Mouse (Mus musculus): ENCODE measurements around the gene Dpf1. TPM values are rescaled to one million over a fixed set of nuclear protein-coding genes. Genes with fewer than 3 reads are reported as not detected.

The Dpf1 gene
- polyA plus RNA-seq, 1 experiment = 0.60 TPM

- TF ChIP-seq POLR2A (IDR thresholded peaks at IDR 0.05; ENCODE audit: borderline replicate concordance, low read depth, low read length) (no peak), CTCF (IDR thresholded peaks at IDR 0.05; ENCODE audit: low read depth, low read length) (no peak)
- H3K4me1 ChIP-seq (ENCODE audit: control insufficient read depth, insufficient read depth, low read length) = peaks cover 8% of the 10 kb centered on the region; the same call in 1 of the 2 replicates
- no peak overlapping the region for H3K27ac ChIP-seq (ENCODE audit: insufficient read depth, low read depth, low read length)
- no peak overlapping the region for H3K4me3 ChIP-seq (ENCODE audit: insufficient read depth, low read length)
Measured at GRCm38 (mm10) chr7:29306108-29306507, 2.4 kb downstream of the Dpf1 start.

GRCm38 (mm10) chr7:29306619-29307018 is 2.9 kb downstream of the Dpf1 start:
- H3K27ac ChIP-seq (ENCODE audit: insufficient read depth, low read depth, low read length) = no peak overlapping the region
- no peak for TF ChIP-seq POLR2A (IDR thresholded peaks at IDR 0.05; ENCODE audit: borderline replicate concordance, low read depth, low read length)
- no peak for TF ChIP-seq CTCF (IDR thresholded peaks at IDR 0.05; ENCODE audit: low read depth, low read length)
- H3K4me3 ChIP-seq (ENCODE audit: insufficient read depth, low read length) = peak overlapping the region; percentile 8
- peaks cover 8% of the 10 kb centered on the region; the same call in 1 of the 2 replicates for H3K4me1 ChIP-seq (ENCODE audit: control insufficient read depth, insufficient read depth, low read length)

- no peak for TF ChIP-seq CTCF (IDR thresholded peaks at IDR 0.05; ENCODE audit: low read depth, low read length)
- TF ChIP-seq POLR2A (IDR thresholded peaks at IDR 0.05; ENCODE audit: borderline replicate concordance, low read depth, low read length) = no peak
Measured at GRCm38 (mm10) chr7:29307350-29308104, 3.8 kb downstream of the Dpf1 start.

GRCm38 (mm10) chr7:29309221-29309721 is 5.5 kb downstream of the Dpf1 start:
- Histone ChIP-seq H3K4me1 (ENCODE audit: control insufficient read depth, insufficient read depth, low read length) (peaks cover 8% of the 10 kb centered on the region; the same call in 1 of the 2 replicates), H3K27ac (ENCODE audit: insufficient read depth, low read depth, low read length) (no peak overlapping the region), H3K4me3 (ENCODE audit: insufficient read depth, low read length) (peak overlapping the region; percentile 59)
- TF ChIP-seq CTCF (IDR thresholded peaks at IDR 0.05; ENCODE audit: low read depth, low read length) (no peak), POLR2A (IDR thresholded peaks at IDR 0.05; ENCODE audit: borderline replicate concordance, low read depth, low read length) (no peak)

More at GRCm38 (mm10) chr7:29307350-29308104, 3.8 kb downstream of the Dpf1 start:
- peak overlapping the region; percentile 77 for H3K4me3 ChIP-seq (ENCODE audit: insufficient read depth, low read length)
- peak overlapping the region; percentile 25 for H3K27ac ChIP-seq (ENCODE audit: insufficient read depth, low read depth, low read length)
- peaks cover 8% of the 10 kb centered on the region; the same call in 1 of the 2 replicates for H3K4me1 ChIP-seq (ENCODE audit: control insufficient read depth, insufficient read depth, low read length)

- peaks cover 8% of the 10 kb centered on the region; the same call in 1 of the 2 replicates for H3K4me1 ChIP-seq (ENCODE audit: control insufficient read depth, insufficient read depth, low read length)
- TF ChIP-seq POLR2A (IDR thresholded peaks at IDR 0.05; ENCODE audit: borderline replicate concordance, low read depth, low read length) = no peak
- TF ChIP-seq CTCF (IDR thresholded peaks at IDR 0.05; ENCODE audit: low read depth, low read length) = no peak
- H3K4me3 ChIP-seq (ENCODE audit: insufficient read depth, low read length) = peak overlapping the region; percentile 59
- no peak overlapping the region for H3K27ac ChIP-seq (ENCODE audit: insufficient read depth, low read depth, low read length)
Measured at GRCm38 (mm10) chr7:29309749-29310148, 6.0 kb downstream of the Dpf1 start.

GRCm38 (mm10) chr7:29313051-29313450 is 9.3 kb downstream of the Dpf1 start:
- 0 out of 2 replicates have a peak, but pooled peaks cover 5% of the 10 kb centered on the region for H3K4me1 ChIP-seq (ENCODE audit: control insufficient read depth, insufficient read depth, low read length)
- no peak overlapping the region for H3K27ac ChIP-seq (ENCODE audit: insufficient read depth, low read depth, low read length)
- TF ChIP-seq CTCF (IDR thresholded peaks at IDR 0.05; ENCODE audit: low read depth, low read length) (no peak), POLR2A (IDR thresholded peaks at IDR 0.05; ENCODE audit: borderline replicate concordance, low read depth, low read length) (no peak)
- H3K4me3 ChIP-seq (ENCODE audit: insufficient read depth, low read length) = no peak overlapping the region

- Histone ChIP-seq H3K4me3 (ENCODE audit: insufficient read depth, low read length) (no peak overlapping the region), H3K27ac (ENCODE audit: insufficient read depth, low read depth, low read length) (no peak overlapping the region), H3K4me1 (ENCODE audit: control insufficient read depth, insufficient read depth, low read length) (0 out of 2 replicates have a peak, but pooled peaks cover 2% of the 10 kb centered on the region)
- TF ChIP-seq POLR2A (IDR thresholded peaks at IDR 0.05; ENCODE audit: borderline replicate concordance, low read depth, low read length) = no peak
- TF ChIP-seq CTCF (IDR thresholded peaks at IDR 0.05; ENCODE audit: low read depth, low read length) = no peak
Measured at GRCm38 (mm10) chr7:29313572-29314261, 10.0 kb downstream of the Dpf1 start.

GRCm38 (mm10) chr7:29314844-29315628 is 11.3 kb downstream of the Dpf1 start:
- no peaks in the 10 kb centered on the region for H3K4me1 ChIP-seq (ENCODE audit: control insufficient read depth, insufficient read depth, low read length)
- TF ChIP-seq CTCF (IDR thresholded peaks at IDR 0.05; ENCODE audit: low read depth, low read length) (no peak), POLR2A (IDR thresholded peaks at IDR 0.05; ENCODE audit: borderline replicate concordance, low read depth, low read length) (no peak)
- no peak overlapping the region for H3K4me3 ChIP-seq (ENCODE audit: insufficient read depth, low read length)
- H3K27ac ChIP-seq (ENCODE audit: insufficient read depth, low read depth, low read length) = no peak overlapping the region

GRCm38 (mm10) chr7:29316137-29316734 is 12.5 kb downstream of the Dpf1 start:
- Histone ChIP-seq H3K27ac (ENCODE audit: insufficient read depth, low read depth, low read length) (no peak overlapping the region), H3K4me1 (ENCODE audit: control insufficient read depth, insufficient read depth, low read length) (no peaks in the 10 kb centered on the region), H3K4me3 (ENCODE audit: insufficient read depth, low read length) (no peak overlapping the region)
- no peak for TF ChIP-seq CTCF (IDR thresholded peaks at IDR 0.05; ENCODE audit: low read depth, low read length)
- no peak for TF ChIP-seq POLR2A (IDR thresholded peaks at IDR 0.05; ENCODE audit: borderline replicate concordance, low read depth, low read length)
